In the genomic region with DNA sequence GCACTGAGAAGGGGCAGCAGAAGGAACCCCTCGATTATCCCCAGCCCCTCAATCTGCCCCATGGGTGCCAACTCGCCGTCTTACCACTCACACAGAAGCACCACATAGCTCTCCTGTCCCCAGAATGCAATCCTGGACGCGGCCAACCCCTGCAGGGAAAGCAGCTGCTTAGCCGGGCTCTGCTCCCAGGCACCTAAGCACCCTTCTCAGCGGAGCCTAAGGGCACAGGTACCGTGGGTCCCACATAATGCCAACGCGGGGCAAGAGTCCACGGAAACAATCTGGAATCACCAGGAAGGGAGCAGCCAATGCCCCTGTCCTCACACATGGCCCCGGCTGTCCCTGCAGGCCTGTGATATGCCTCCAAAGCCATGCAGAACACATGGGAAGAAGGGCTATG, we compare ENCODE assay signal across 12 mouse cellular contexts.
"Had no signal": no experiment of that assay in that cellular context is flagged by ENCODE, and none has a peak within 500 bp of the region (broad histone marks: within the 10 kb centered on the region; RNA-seq: fewer than 3 reads in every experiment).

No protein-coding gene starts in this region.

- H3K4me2 ChIP-seq: liver, embryonic 11.5 days; liver, embryonic 15.5 days; neural tube, embryonic 12.5 days; stomach, embryonic 15.5 days had no signal

- H3K27me3 ChIP-seq: liver, embryonic 15.5 days; neural tube, embryonic 12.5 days; stomach, embryonic 15.5 days had no signal

- H3K9me3 ChIP-seq: limb, embryonic 10.5 days; liver, embryonic 15.5 days; neural tube, embryonic 12.5 days; stomach, embryonic 15.5 days had no signal

- DNase-seq: kidney, adult 18-20 months; kidney, postnatal 10 days; kidney, postnatal 4 days; right cerebral cortex, postnatal 14 days; thymus, adult 2 months; thymus, postnatal 25 days had no signal

- H3K9ac ChIP-seq: liver, embryonic 15.5 days; neural tube, embryonic 12.5 days; stomach, embryonic 15.5 days had no signal

- H3K4me3 ChIP-seq: layer of hippocampus, adult 2 months; limb, embryonic 10.5 days; liver, embryonic 15.5 days; neural tube, embryonic 12.5 days; stomach, embryonic 15.5 days had no signal

- H3K27ac ChIP-seq: layer of hippocampus, adult 2 months; limb, embryonic 10.5 days; liver, embryonic 15.5 days; neural tube, embryonic 12.5 days; stomach, embryonic 15.5 days had no signal

- H3K4me1 ChIP-seq: limb, embryonic 10.5 days; stomach, embryonic 15.5 days had no signal
